Mouse (Mus musculus): ENCODE results near the gene Zfp46. TPM values are rescaled to one million over a fixed set of nuclear protein-coding genes. Genes with fewer than 3 reads are reported as not detected.

Zfp46 gene
- polyA plus RNA-seq, 1 experiment: 15.6 TPM

DNA sequence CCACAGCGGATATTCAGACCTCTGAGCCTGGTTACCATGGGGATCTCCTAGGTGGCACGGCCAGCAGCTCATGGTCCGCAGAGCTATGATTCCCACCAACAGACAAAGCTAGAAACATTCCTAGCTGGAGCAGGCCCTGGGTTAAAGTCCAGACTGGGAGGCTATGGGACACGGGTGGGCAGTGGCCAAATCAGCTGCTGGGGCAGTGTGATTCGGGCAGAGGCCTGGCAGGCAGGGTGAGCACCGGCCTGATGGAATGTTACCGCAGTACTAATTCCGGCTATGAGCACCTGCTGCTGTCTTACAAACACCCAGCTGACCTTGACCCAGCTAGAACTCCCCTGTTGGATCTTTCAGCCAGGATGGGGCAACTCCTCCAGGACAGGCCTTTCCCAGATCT, 13.8 kb upstream of the Zfp46 start:
- 98% methylated on average over 8 of the region's 8 CpGs for WGBS
- DNase-seq: no peak
- TF ChIP-seq CTCF (IDR thresholded peaks at IDR 0.05; ENCODE audit: borderline replicate concordance, control insufficient read depth, extremely low read depth, insufficient read depth, low read length, poor library complexity) (no peak), POLR2A (IDR thresholded peaks at IDR 0.05; ENCODE audit: control insufficient read depth, extremely low read depth, insufficient read depth, low read length, poor library complexity) (no peak)
- peaks cover 10% of the 10 kb centered on the region for H3K4me1 ChIP-seq (replicated peaks; ENCODE audit: control insufficient read depth, insufficient read depth, low read length)
- no peaks in the 10 kb centered on the region for H3K27me3 ChIP-seq (ENCODE audit: control insufficient read depth, insufficient read depth, low read length)
- H3K27ac ChIP-seq (ENCODE audit: control insufficient read depth, insufficient read depth, low read length): no peak overlapping the region
- no peak overlapping the region for H3K4me3 ChIP-seq (ENCODE audit: control insufficient read depth, insufficient read depth, low read length)
- no peaks in the 10 kb centered on the region for H3K36me3 ChIP-seq (ENCODE audit: control insufficient read depth, insufficient read depth, low read length)

- 92% methylated on average over 8 of the region's 8 CpGs for WGBS
- H3K36me3 ChIP-seq (ENCODE audit: control insufficient read depth, insufficient read depth, low read length): no peaks in the 10 kb centered on the region
- no peaks in the 10 kb centered on the region for H3K27me3 ChIP-seq (ENCODE audit: control insufficient read depth, insufficient read depth, low read length)
- no peak overlapping the region for H3K4me3 ChIP-seq (ENCODE audit: control insufficient read depth, insufficient read depth, low read length)
- no peak overlapping the region for H3K27ac ChIP-seq (ENCODE audit: control insufficient read depth, insufficient read depth, low read length)
- TF ChIP-seq POLR2A (IDR thresholded peaks at IDR 0.05; ENCODE audit: control insufficient read depth, extremely low read depth, insufficient read depth, low read length, poor library complexity) (no peak), CTCF (IDR thresholded peaks at IDR 0.05; ENCODE audit: borderline replicate concordance, control insufficient read depth, extremely low read depth, insufficient read depth, low read length, poor library complexity) (no peak)
- no peak for DNase-seq
- H3K4me1 ChIP-seq (replicated peaks; ENCODE audit: control insufficient read depth, insufficient read depth, low read length): peaks cover 6% of the 10 kb centered on the region
Measured at GRCm38 (mm10) chr4:136281097-136281496, 3.4 kb upstream of the Zfp46 start.

DNA sequence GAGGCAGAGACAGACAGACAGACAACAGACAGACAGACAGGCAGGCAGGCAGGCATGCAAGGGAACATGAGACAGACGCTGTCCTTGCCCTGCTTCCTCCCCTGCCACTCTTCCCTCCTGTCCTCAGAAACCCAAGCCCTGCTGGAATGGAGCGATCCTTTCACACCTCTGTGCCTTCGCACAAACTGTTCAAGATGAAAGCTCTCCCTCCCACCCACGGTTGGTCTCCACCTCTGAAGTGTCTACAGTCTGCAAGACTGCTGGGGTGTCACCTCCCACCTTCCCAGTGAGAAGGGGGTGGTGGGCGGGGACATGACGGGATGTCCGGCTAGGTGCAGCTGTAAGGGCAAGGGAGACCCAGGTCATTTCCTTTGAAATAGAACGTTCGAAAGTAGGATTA, 2.9 kb upstream of the Zfp46 start:
- no peaks in the 10 kb centered on the region for H3K36me3 ChIP-seq (ENCODE audit: control insufficient read depth, insufficient read depth, low read length)
- no peak overlapping the region for H3K27ac ChIP-seq (ENCODE audit: control insufficient read depth, insufficient read depth, low read length)
- peaks cover 7% of the 10 kb centered on the region for H3K4me1 ChIP-seq (replicated peaks; ENCODE audit: control insufficient read depth, insufficient read depth, low read length)
- WGBS: 85% methylated on average over 9 of the region's 9 CpGs
- H3K27me3 ChIP-seq (ENCODE audit: control insufficient read depth, insufficient read depth, low read length): no peaks in the 10 kb centered on the region
- no peak overlapping the region for H3K4me3 ChIP-seq (ENCODE audit: control insufficient read depth, insufficient read depth, low read length)
- TF ChIP-seq CTCF (IDR thresholded peaks at IDR 0.05; ENCODE audit: borderline replicate concordance, control insufficient read depth, extremely low read depth, insufficient read depth, low read length, poor library complexity) (no peak), POLR2A (IDR thresholded peaks at IDR 0.05; ENCODE audit: control insufficient read depth, extremely low read depth, insufficient read depth, low read length, poor library complexity) (no peak)
- no peak for DNase-seq

- no peak overlapping the region for H3K4me3 ChIP-seq (ENCODE audit: control insufficient read depth, insufficient read depth, low read length)
- no peak overlapping the region for H3K27ac ChIP-seq (ENCODE audit: control insufficient read depth, insufficient read depth, low read length)
- H3K4me1 ChIP-seq (replicated peaks; ENCODE audit: control insufficient read depth, insufficient read depth, low read length): peaks cover 9% of the 10 kb centered on the region
- H3K36me3 ChIP-seq (ENCODE audit: control insufficient read depth, insufficient read depth, low read length): no peaks in the 10 kb centered on the region
- 90% methylated on average over 10 of the region's 10 CpGs for WGBS
- no peaks in the 10 kb centered on the region for H3K27me3 ChIP-seq (ENCODE audit: control insufficient read depth, insufficient read depth, low read length)
- DNase-seq: no peak
- no peak for TF ChIP-seq CTCF (IDR thresholded peaks at IDR 0.05; ENCODE audit: borderline replicate concordance, control insufficient read depth, extremely low read depth, insufficient read depth, low read length, poor library complexity)
Measured at GRCm38 (mm10) chr4:136282621-136283480, 1.6 kb upstream of the Zfp46 start.

GRCm38 (mm10) chr4:136283783-136284182, 700 bp upstream of the Zfp46 start:
- Histone ChIP-seq H3K4me1 (replicated peaks; ENCODE audit: control insufficient read depth, insufficient read depth, low read length) (peaks cover 9% of the 10 kb centered on the region), H3K27ac (ENCODE audit: control insufficient read depth, insufficient read depth, low read length) (no peak overlapping the region), H3K4me3 (ENCODE audit: control insufficient read depth, insufficient read depth, low read length) (no peak overlapping the region), H3K27me3 (ENCODE audit: control insufficient read depth, insufficient read depth, low read length) (no peaks in the 10 kb centered on the region), H3K36me3 (ENCODE audit: control insufficient read depth, insufficient read depth, low read length) (no peaks in the 10 kb centered on the region)
- no peak for DNase-seq
- TF ChIP-seq CTCF (IDR thresholded peaks at IDR 0.05; ENCODE audit: borderline replicate concordance, control insufficient read depth, extremely low read depth, insufficient read depth, low read length, poor library complexity): no peak
- TF ChIP-seq POLR2A (IDR thresholded peaks at IDR 0.05; ENCODE audit: control insufficient read depth, extremely low read depth, insufficient read depth, low read length, poor library complexity): no peak
- WGBS: 81% methylated on average over 2 of the region's 2 CpGs

- H3K27ac ChIP-seq (ENCODE audit: control insufficient read depth, insufficient read depth, low read length): no peak overlapping the region
- no peak for DNase-seq
- WGBS: 54% methylated on average over 6 of the region's 6 CpGs
Measured at GRCm38 (mm10) chr4:136284891-136285290, 408 bp downstream of the Zfp46 start.

More at GRCm38 (mm10) chr4:136284891-136285290, 408 bp downstream of the Zfp46 start:
- Histone ChIP-seq H3K27me3 (ENCODE audit: control insufficient read depth, insufficient read depth, low read length) (no peaks in the 10 kb centered on the region), H3K4me1 (replicated peaks; ENCODE audit: control insufficient read depth, insufficient read depth, low read length) (peaks cover 9% of the 10 kb centered on the region), H3K4me3 (ENCODE audit: control insufficient read depth, insufficient read depth, low read length) (peak overlapping the region; percentile 63), H3K36me3 (ENCODE audit: control insufficient read depth, insufficient read depth, low read length) (peaks cover 3% of the 10 kb centered on the region)
- no peak for TF ChIP-seq CTCF (IDR thresholded peaks at IDR 0.05; ENCODE audit: borderline replicate concordance, control insufficient read depth, extremely low read depth, insufficient read depth, low read length, poor library complexity)
- TF ChIP-seq POLR2A (IDR thresholded peaks at IDR 0.05; ENCODE audit: control insufficient read depth, extremely low read depth, insufficient read depth, low read length, poor library complexity): no peak
